Mouse (Mus musculus): ENCODE measurements around the gene Spta1. TPM values are rescaled to one million over a fixed set of nuclear protein-coding genes. Genes with fewer than 3 reads are reported as not detected.

Gene Spta1
- 0.03 and 0.07 TPM in 2 replicates for polyA plus RNA-seq (2015; fragmentation: Nextera tagmentation; extraction: Ambion mirVana)

DNA sequence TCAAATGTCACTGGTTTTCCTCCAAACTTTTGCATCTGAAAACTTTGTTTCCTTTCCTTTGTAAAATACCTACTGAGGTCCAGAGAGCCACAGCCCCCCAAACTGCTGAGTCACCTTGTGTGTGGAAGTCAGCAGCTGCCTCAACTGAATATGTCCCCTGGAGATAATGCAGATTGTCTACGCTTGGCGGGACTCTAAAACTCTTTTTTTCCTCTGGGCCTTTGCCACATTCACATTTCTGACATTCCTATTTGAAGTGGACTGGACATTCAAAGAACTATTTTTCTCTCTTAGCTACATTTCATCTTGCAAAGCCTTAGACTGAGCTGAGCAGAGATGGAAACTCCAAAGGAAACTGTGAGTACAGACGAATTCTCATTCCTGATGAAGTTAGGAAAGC is at the start of gene Spta1:
TSS of gene Spta1 (plus strand) at position 172 of the 400 bp plus-strand sequence.
- ATAC-seq, result no peak
- Histone ChIP-seq H3K4me2 (ENCODE audit: low read length) (no peak within 1 kb of the TSS), H3K36me3 (ENCODE audit: control insufficient read depth, insufficient read depth, low read length) (no peaks in the 10 kb centered on the region), H3K4me3 (ENCODE audit: low read length) (no peak within 1 kb of the TSS), H3K27me3 (replicated peaks; ENCODE audit: control insufficient read depth, insufficient read depth, low read length) (no peaks in the 10 kb centered on the region), H3K9me3 (ENCODE audit: control insufficient read depth, low read length) (no peaks in the 10 kb centered on the region), H3K9ac (ENCODE audit: low read depth, low read length) (no peak within 1 kb of the TSS), H3K4me1 (ENCODE audit: control insufficient read depth, insufficient read depth, low read depth, low read length) (no peaks in the 10 kb centered on the region), H3K27ac (ENCODE audit: low read depth, low read length) (no peak within 1 kb of the TSS)
- 16% methylated on average over 3 of the region's 3 CpGs for WGBS

DNA sequence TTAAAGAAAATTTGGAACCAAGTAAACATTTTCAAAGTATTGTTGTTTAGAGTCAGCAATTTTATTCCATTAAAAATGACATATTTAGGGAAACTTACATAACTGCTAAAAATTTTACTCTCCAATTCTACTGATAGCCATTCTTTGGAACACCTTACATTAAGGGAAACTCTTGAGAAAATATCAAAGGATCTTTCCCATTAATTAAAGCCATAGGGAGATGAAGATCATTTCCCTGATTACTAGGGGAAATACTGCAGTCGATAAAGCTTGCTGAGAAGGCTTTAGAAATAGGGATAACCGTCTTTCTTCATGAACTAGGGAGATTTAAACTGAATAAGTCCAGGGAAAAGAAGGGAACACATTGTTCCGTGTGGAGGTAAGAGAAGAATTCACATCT is 41.4 kb upstream of the Spta1 start, which contains the start of gene Olfr424:
TSS of gene Olfr424 (plus strand) at position 301 of the 400 bp plus-strand sequence.
- Histone ChIP-seq H3K27ac (ENCODE audit: low read depth, low read length) (no peak within 1 kb of the TSS), H3K4me2 (ENCODE audit: low read length) (no peak within 1 kb of the TSS), H3K4me3 (ENCODE audit: low read length) (no peak within 1 kb of the TSS), H3K36me3 (ENCODE audit: control insufficient read depth, insufficient read depth, low read length) (no peaks in the 10 kb centered on the region), H3K9me3 (ENCODE audit: control insufficient read depth, low read length) (no peaks in the 10 kb centered on the region), H3K27me3 (replicated peaks; ENCODE audit: control insufficient read depth, insufficient read depth, low read length) (no peaks in the 10 kb centered on the region), H3K9ac (ENCODE audit: low read depth, low read length) (no peak within 1 kb of the TSS), H3K4me1 (ENCODE audit: control insufficient read depth, insufficient read depth, low read depth, low read length) (no peaks in the 10 kb centered on the region)
- no peak for ATAC-seq
- 88% methylated on average over 3 of the region's 3 CpGs for WGBS

DNA sequence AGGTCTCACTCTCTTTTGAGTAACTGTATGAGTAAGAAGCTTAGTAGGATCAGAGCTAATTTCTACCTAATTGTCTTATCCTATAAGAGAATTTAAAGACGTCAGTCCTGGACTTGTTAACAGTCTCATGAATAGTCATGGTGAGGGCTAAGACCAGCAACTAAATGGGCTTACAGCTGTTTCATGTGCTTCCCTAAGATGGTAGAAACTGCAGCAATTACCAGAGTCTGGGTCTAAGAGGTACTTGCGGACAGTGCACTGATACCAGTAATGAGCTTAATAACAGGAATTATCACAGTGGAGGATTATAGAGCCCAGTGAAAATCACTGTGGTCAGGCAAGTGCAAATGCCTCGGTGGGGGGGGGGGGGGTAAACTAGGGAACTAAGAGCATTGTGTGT is 40.6 kb upstream of the Spta1 start:
- no peak for ATAC-seq
- H3K27me3 ChIP-seq (replicated peaks; ENCODE audit: control insufficient read depth, insufficient read depth, low read length), result no peaks in the 10 kb centered on the region
- WGBS, result 73% methylated on average over 3 of the region's 3 CpGs

DNA sequence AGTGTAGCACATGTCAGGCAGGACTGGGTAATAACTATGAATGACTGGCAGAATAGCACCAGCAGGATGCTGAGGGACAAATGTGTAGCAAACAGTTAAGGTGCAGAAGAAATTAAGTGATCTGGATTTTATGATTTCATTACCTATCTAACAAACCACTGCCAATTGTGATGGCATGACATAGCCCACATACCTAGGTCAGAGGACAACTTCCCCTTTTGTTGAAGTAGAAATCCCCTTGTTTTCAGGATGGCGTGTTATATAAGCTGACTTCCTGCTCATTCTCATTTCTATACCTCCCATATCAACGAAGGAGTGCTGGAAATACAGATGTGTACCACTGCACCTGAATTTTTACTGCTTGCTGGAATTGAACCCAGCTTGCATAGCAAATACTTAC is 31.2 kb upstream of the Spta1 start:
- Histone ChIP-seq H3K9me3 (ENCODE audit: control insufficient read depth, low read length) (no peaks in the 10 kb centered on the region), H3K4me1 (ENCODE audit: control insufficient read depth, insufficient read depth, low read depth, low read length) (no peaks in the 10 kb centered on the region), H3K27ac (ENCODE audit: low read depth, low read length) (no peak overlapping the region), H3K27me3 (replicated peaks; ENCODE audit: control insufficient read depth, insufficient read depth, low read length) (no peaks in the 10 kb centered on the region), H3K36me3 (ENCODE audit: control insufficient read depth, insufficient read depth, low read length) (no peaks in the 10 kb centered on the region), H3K4me3 (ENCODE audit: low read length) (no peak overlapping the region), H3K4me2 (ENCODE audit: low read length) (no peak overlapping the region), H3K9ac (ENCODE audit: low read depth, low read length) (no peak overlapping the region)
- no peak for ATAC-seq
- 81% methylated on average over 2 of the region's 2 CpGs for WGBS

More for the DNA sequence above, 40.6 kb upstream of the Spta1 start:
- Histone ChIP-seq H3K27ac (ENCODE audit: low read depth, low read length) (no peak overlapping the region), H3K36me3 (ENCODE audit: control insufficient read depth, insufficient read depth, low read length) (no peaks in the 10 kb centered on the region), H3K9me3 (ENCODE audit: control insufficient read depth, low read length) (no peaks in the 10 kb centered on the region), H3K9ac (ENCODE audit: low read depth, low read length) (no peak overlapping the region), H3K4me2 (ENCODE audit: low read length) (no peak overlapping the region), H3K4me1 (ENCODE audit: control insufficient read depth, insufficient read depth, low read depth, low read length) (no peaks in the 10 kb centered on the region), H3K4me3 (ENCODE audit: low read length) (no peak overlapping the region)

DNA sequence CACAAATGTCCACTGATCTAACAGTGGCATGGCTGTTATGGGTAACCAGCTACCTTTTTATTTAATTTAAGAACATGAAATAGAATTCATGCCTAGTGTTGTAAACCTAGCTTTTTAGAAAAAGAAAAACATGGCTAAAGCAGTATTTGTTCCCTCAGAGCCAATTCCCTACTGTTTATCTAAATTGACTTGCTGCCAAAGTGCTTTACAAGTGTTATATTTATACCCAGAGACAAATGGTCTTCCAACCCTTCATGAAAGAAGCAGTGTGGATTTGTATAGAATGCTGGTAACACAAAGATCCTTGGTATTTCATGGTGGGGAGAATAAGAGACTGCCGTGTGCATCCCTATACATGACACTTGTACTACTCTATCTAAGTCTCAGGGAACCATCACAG is 25.9 kb upstream of the Spta1 start:
- no peak for ATAC-seq
- WGBS, result 74% methylated on average over 1 of the region's 1 CpGs
- H3K4me3 ChIP-seq (ENCODE audit: low read length), result no peak overlapping the region
- H3K36me3 ChIP-seq (ENCODE audit: control insufficient read depth, insufficient read depth, low read length), result no peaks in the 10 kb centered on the region
- H3K9me3 ChIP-seq (ENCODE audit: control insufficient read depth, low read length), result no peaks in the 10 kb centered on the region
- no peak overlapping the region for H3K4me2 ChIP-seq (ENCODE audit: low read length)
- H3K4me1 ChIP-seq (ENCODE audit: control insufficient read depth, insufficient read depth, low read depth, low read length), result no peaks in the 10 kb centered on the region
- H3K9ac ChIP-seq (ENCODE audit: low read depth, low read length), result no peak overlapping the region
- H3K27ac ChIP-seq (ENCODE audit: low read depth, low read length), result no peak overlapping the region
- no peaks in the 10 kb centered on the region for H3K27me3 ChIP-seq (replicated peaks; ENCODE audit: control insufficient read depth, insufficient read depth, low read length)

DNA sequence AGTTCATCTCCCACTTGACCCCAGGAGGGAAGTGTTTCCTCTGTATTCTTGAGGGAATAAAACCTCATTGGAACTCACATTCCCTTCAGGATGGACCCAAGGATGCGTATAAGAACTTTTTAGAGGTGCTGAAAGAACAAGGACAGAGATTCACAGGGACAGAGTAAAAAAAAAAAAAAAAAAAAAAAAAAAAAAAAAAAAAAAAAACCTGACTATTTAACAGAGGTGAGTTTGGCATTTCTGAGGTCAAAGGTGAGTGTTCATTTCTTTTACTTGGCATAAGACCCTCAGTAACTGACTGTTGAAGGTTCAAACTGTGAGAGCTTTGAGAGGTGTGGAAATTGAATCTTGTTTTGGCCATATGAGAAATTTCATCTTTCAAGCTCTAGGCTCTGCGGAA is 23.3 kb upstream of the Spta1 start:
- no peak overlapping the region for H3K4me2 ChIP-seq (ENCODE audit: low read length)
- H3K36me3 ChIP-seq (ENCODE audit: control insufficient read depth, insufficient read depth, low read length), result no peaks in the 10 kb centered on the region
- WGBS, result 81% methylated on average over 2 of the region's 2 CpGs
- no peaks in the 10 kb centered on the region for H3K4me1 ChIP-seq (ENCODE audit: control insufficient read depth, insufficient read depth, low read depth, low read length)
- no peak overlapping the region for H3K27ac ChIP-seq (ENCODE audit: low read depth, low read length)
- H3K4me3 ChIP-seq (ENCODE audit: low read length), result no peak overlapping the region
- H3K9me3 ChIP-seq (ENCODE audit: control insufficient read depth, low read length), result no peaks in the 10 kb centered on the region
- ATAC-seq, result no peak
- H3K27me3 ChIP-seq (replicated peaks; ENCODE audit: control insufficient read depth, insufficient read depth, low read length), result no peaks in the 10 kb centered on the region
- H3K9ac ChIP-seq (ENCODE audit: low read depth, low read length), result no peak overlapping the region

DNA sequence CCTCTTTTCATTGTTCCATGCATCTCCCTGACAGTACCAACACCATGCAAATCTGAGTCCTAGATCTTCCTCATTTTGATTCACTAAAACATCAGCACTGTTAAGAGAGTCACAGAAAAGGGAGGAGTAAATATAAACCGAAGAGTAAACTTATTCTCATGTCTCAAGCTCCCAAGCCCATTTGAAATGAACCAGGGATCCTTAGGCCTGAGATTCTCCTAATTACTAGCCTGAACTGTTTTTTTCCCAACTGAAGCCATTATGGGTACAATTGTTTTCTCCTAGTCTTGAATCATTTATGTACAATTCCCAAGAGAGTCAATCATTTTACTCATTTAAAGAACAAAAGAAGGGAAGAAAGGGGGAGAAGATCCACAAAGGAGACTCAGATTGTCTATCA is 17.2 kb upstream of the Spta1 start, which contains the start of gene Olfr420:
TSS of gene Olfr420 (plus strand) at position 301 of the 400 bp plus-strand sequence.
- WGBS, result 82% methylated on average over 1 of the region's 1 CpGs
- Histone ChIP-seq H3K4me3 (ENCODE audit: low read length) (no peak within 1 kb of the TSS), H3K27me3 (replicated peaks; ENCODE audit: control insufficient read depth, insufficient read depth, low read length) (no peaks in the 10 kb centered on the region)

DNA sequence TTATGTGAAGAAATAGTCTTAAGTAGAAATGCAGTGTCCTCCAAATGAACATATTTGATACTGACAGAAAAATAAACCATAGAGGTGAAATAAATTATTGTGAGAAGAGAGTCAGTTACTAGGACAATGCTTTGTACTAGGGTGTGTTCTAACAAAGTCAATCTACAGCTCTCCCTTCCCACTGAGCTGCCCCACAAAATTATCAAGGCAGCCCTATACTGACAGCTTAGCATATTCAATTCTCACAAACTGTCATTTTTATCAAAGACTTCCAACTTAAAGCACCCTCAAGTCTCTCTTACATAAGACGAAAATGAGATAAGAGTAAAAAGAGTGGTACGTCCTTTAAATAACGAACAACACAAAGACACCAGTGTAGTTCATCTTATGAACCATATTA is 15.0 kb upstream of the Spta1 start:
- Histone ChIP-seq H3K27ac (ENCODE audit: low read depth, low read length) (no peak overlapping the region), H3K4me2 (ENCODE audit: low read length) (no peak overlapping the region), H3K27me3 (replicated peaks; ENCODE audit: control insufficient read depth, insufficient read depth, low read length) (no peaks in the 10 kb centered on the region), H3K4me1 (ENCODE audit: control insufficient read depth, insufficient read depth, low read depth, low read length) (no peaks in the 10 kb centered on the region), H3K36me3 (ENCODE audit: control insufficient read depth, insufficient read depth, low read length) (no peaks in the 10 kb centered on the region), H3K9ac (ENCODE audit: low read depth, low read length) (no peak overlapping the region), H3K9me3 (ENCODE audit: control insufficient read depth, low read length) (no peaks in the 10 kb centered on the region), H3K4me3 (ENCODE audit: low read length) (no peak overlapping the region)
- ATAC-seq, result no peak
- WGBS, result 91% methylated on average over 3 of the region's 3 CpGs

More for the DNA sequence above, 17.2 kb upstream of the Spta1 start, which contains the start of gene Olfr420:
- Histone ChIP-seq H3K9me3 (ENCODE audit: control insufficient read depth, low read length) (no peaks in the 10 kb centered on the region), H3K27ac (ENCODE audit: low read depth, low read length) (no peak within 1 kb of the TSS), H3K9ac (ENCODE audit: low read depth, low read length) (no peak within 1 kb of the TSS), H3K4me2 (ENCODE audit: low read length) (no peak within 1 kb of the TSS), H3K36me3 (ENCODE audit: control insufficient read depth, insufficient read depth, low read length) (no peaks in the 10 kb centered on the region), H3K4me1 (ENCODE audit: control insufficient read depth, insufficient read depth, low read depth, low read length) (no peaks in the 10 kb centered on the region)
- ATAC-seq, result no peak

DNA sequence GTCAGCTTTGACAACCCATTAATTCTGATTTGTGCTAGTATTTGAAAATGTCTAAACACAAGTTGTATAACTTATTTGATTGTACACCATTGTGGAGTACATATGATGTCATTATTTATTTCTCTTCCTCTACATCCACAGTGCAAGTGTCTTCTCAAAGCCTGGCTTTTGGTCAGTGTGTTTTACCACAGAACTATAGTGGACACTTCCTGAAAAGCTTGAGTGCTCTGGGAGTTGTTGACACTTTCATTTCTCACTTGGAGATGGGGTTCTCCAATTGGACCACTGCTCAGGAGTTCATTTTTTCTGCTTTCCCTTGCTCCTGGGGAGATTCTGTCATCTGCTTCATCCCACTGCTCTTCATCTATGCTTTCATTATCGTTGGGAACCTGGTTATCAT is 14.1 kb upstream of the Spta1 start:
- Histone ChIP-seq H3K27me3 (replicated peaks; ENCODE audit: control insufficient read depth, insufficient read depth, low read length) (no peaks in the 10 kb centered on the region), H3K36me3 (ENCODE audit: control insufficient read depth, insufficient read depth, low read length) (no peaks in the 10 kb centered on the region), H3K4me1 (ENCODE audit: control insufficient read depth, insufficient read depth, low read depth, low read length) (no peaks in the 10 kb centered on the region), H3K4me3 (ENCODE audit: low read length) (no peak overlapping the region), H3K9ac (ENCODE audit: low read depth, low read length) (no peak overlapping the region), H3K4me2 (ENCODE audit: low read length) (no peak overlapping the region), H3K27ac (ENCODE audit: low read depth, low read length) (no peak overlapping the region), H3K9me3 (ENCODE audit: control insufficient read depth, low read length) (no peaks in the 10 kb centered on the region)
- no peak for ATAC-seq
- WGBS, result 87% methylated on average over 1 of the region's 1 CpGs

DNA sequence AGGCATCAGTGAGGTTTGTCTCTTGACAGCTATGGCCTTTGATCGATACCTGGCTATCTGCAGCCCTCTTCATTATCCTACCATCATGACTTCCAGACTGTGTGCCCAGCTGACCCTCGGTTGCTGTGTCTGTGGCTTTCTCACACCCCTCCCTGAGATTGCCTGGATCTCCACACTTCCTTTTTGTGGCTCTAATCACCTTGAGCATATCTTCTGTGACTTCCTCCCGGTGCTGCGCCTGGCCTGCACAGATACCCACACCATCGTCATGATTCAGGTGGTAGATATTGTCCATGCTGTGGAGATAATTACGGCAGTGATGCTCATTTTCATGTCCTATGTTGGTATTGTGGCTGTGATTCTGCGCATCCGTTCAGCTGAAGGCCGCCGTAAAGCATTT is 13.5 kb upstream of the Spta1 start:
- no peaks in the 10 kb centered on the region for H3K27me3 ChIP-seq (replicated peaks; ENCODE audit: control insufficient read depth, insufficient read depth, low read length)
- ATAC-seq, result no peak
- H3K9ac ChIP-seq (ENCODE audit: low read depth, low read length), result no peak overlapping the region
- no peak overlapping the region for H3K4me2 ChIP-seq (ENCODE audit: low read length)
- no peaks in the 10 kb centered on the region for H3K9me3 ChIP-seq (ENCODE audit: control insufficient read depth, low read length)
- H3K36me3 ChIP-seq (ENCODE audit: control insufficient read depth, insufficient read depth, low read length), result no peaks in the 10 kb centered on the region
- no peak overlapping the region for H3K4me3 ChIP-seq (ENCODE audit: low read length)
- WGBS, result 95% methylated on average over 10 of the region's 10 CpGs
- no peak overlapping the region for H3K27ac ChIP-seq (ENCODE audit: low read depth, low read length)
- no peaks in the 10 kb centered on the region for H3K4me1 ChIP-seq (ENCODE audit: control insufficient read depth, insufficient read depth, low read depth, low read length)

Data from hindbrain, embryonic 16.5 days (tissue).